Mouse (Mus musculus) heart, postnatal 0 days (tissue): Measurements from ENCODE around the gene Selenof.

Experiments
- CTCF ChIP-seq: IDR thresholded peaks from 2 replicates; pipeline ENCODE4 v1.5.1; 2016; ENCODE audit warnings: antibody characterized with exemption, control low read depth, low read depth
- EP300 ChIP-seq: IDR thresholded peaks from 2 replicates; pipeline ENCODE4 v1.6.1; 2016; ENCODE audit warnings: antibody characterized with exemption, low read depth

- TF ChIP-seq EP300 (no peak), CTCF (no peak)
Measured at GRCm38 (mm10) chr3:144614277-144614676, 44.2 kb downstream of the Selenof start.
